Mouse (Mus musculus) MEL (cell line): ENCODE measurements at regions not wholly inside any gene's neighbourhood (a gene's known extent, or its start where the extent isn't known, plus 50 kb on each side); places are given as distances from the start of the nearest gene placed in this dataset.

Source experiments
- DNase-seq: peaks from one replicate; pipeline ENCODE4 v3.0.0; 2011; ENCODE audit warnings: low read depth, low spot score
- H3K27ac ChIP-seq: 2 replicates; pipeline ENCODE4 v1.5.1; 2012; ENCODE audit warnings: low read depth, mild to moderate bottlenecking, control low read depth, low read length, moderate library complexity; ENCODE audit not compliant: control insufficient read depth
- H3K27me3 ChIP-seq, 2 experiments: fragments of 150-350 bp in 1 of 2; sonication (generic) in 1 of 2; 2 replicates each; pipeline ENCODE4 v1.6.1; 2012; ENCODE audit warnings: low read length in 2 of 2, mild to moderate bottlenecking in 2 of 2, improper control_type of control experiment in 1 of 2, moderate library complexity in 1 of 2; ENCODE audit not compliant: insufficient read depth in 2 of 2, control insufficient read depth in 1 of 2
- H3K36me3 ChIP-seq, 2 experiments: 2 replicates each; pipeline ENCODE4 v1.6.1; 2012 to 2014; ENCODE audit warnings: low read length in 2 of 2, improper control_type of control experiment in 1 of 2, inconsistent platforms in 1 of 2, mild to moderate bottlenecking in 1 of 2; ENCODE audit not compliant: insufficient read depth in 2 of 2, control insufficient read depth in 1 of 2
- H3K4me1 ChIP-seq, 2 experiments: fragments of 150-350 bp in 1 of 2; sonication (generic) in 1 of 2; 2 replicates each; pipeline ENCODE4 v1.6.1; 2012; ENCODE audit warnings: low read length in 2 of 2, improper control_type of control experiment in 1 of 2, mild to moderate bottlenecking in 1 of 2; ENCODE audit not compliant: insufficient read depth in 2 of 2, control insufficient read depth in 1 of 2
- H3K4me3 ChIP-seq, 2 experiments: fragments of 150-350 bp in 1 of 2; sonication (generic) in 1 of 2; 2 replicates each; pipeline ENCODE4 v1.5.1; 2012; ENCODE audit warnings: low read depth in 2 of 2, low read length in 2 of 2, mild to moderate bottlenecking in 2 of 2, moderate library complexity in 2 of 2, control low read depth in 1 of 2, improper control_type of control experiment in 1 of 2; ENCODE audit not compliant: control insufficient read depth in 1 of 2, insufficient read depth in 1 of 2
- H3K79me2 ChIP-seq: 2 replicates; pipeline ENCODE4 v1.6.1; 2012; ENCODE audit warnings: mild to moderate bottlenecking, low read length, moderate library complexity; ENCODE audit not compliant: control insufficient read depth, poor library complexity, insufficient read depth
- H3K9ac ChIP-seq: 2 replicates; pipeline ENCODE4 v1.6.1; 2012; ENCODE audit warnings: low read depth, mild to moderate bottlenecking, control low read depth, low read length, moderate library complexity; ENCODE audit not compliant: control insufficient read depth, poor library complexity, severe bottlenecking
- H3K9me3 ChIP-seq: fragments of 150-350 bp; sonication (generic); replicated peaks from 2 replicates; pipeline ENCODE4 v1.6.1; 2012; ENCODE audit warnings: mild to moderate bottlenecking, low read length, improper control_type of control experiment, moderate library complexity; ENCODE audit not compliant: insufficient read depth
- CHD1 ChIP-seq: IDR thresholded peaks from 2 replicates; pipeline ENCODE4 v1.6.1; 2012; ENCODE audit warnings: low read depth, mild to moderate bottlenecking, inconsistent platforms, low read length, improper control_type of control experiment
- CHD2 ChIP-seq: IDR thresholded peaks from 2 replicates; pipeline ENCODE4 v1.6.1; 2011; ENCODE audit warnings: low read length, improper control_type of control experiment
- CTCF ChIP-seq, 3 experiments: IDR thresholded peaks in 2 of 3; conservative IDR thresholded peaks in 1 of 3; 2 replicates each; pipeline ENCODE4 v1.5.1; 2011 to 2012; ENCODE audit warnings: low read length in 3 of 3, low read depth in 2 of 3, mild to moderate bottlenecking in 2 of 3, improper control_type of control experiment in 1 of 3, inconsistent platforms in 1 of 3, mixed read lengths in 1 of 3, moderate library complexity in 1 of 3; ENCODE audit not compliant: control insufficient read depth in 1 of 3, insufficient read depth in 1 of 3, poor library complexity in 1 of 3, severe bottlenecking in 1 of 3
- ELF1 ChIP-seq: IDR thresholded peaks from 2 replicates; pipeline ENCODE4 v1.6.1; 2014; ENCODE audit warnings: low read depth, mild to moderate bottlenecking, inconsistent platforms, low read length, improper control_type of control experiment, moderate library complexity
- GATA1 ChIP-seq: IDR thresholded peaks from 2 replicates; pipeline ENCODE4 v1.6.1; 2011; ENCODE audit warnings: low read depth, low read length, improper control_type of control experiment
- JUND ChIP-seq: IDR thresholded peaks from 2 replicates; pipeline ENCODE4 v1.6.1; 2011; ENCODE audit warnings: low read depth, mild to moderate bottlenecking, improper control_type of control experiment, low read length
- KAT2A ChIP-seq: conservative IDR thresholded peaks from 2 replicates; pipeline ENCODE4 v1.6.1; 2012; ENCODE audit warnings: low read depth, low read length, improper control_type of control experiment, inconsistent platforms
- MAFK ChIP-seq: IDR thresholded peaks from 2 replicates; pipeline ENCODE4 v1.6.1; 2011; ENCODE audit warnings: low read depth, mild to moderate bottlenecking, low read length, improper control_type of control experiment, borderline replicate concordance
- MEF2A ChIP-seq: IDR thresholded peaks from 2 replicates; pipeline ENCODE4 v1.6.1; 2014; ENCODE audit warnings: low read depth, mild to moderate bottlenecking, inconsistent platforms, low read length, improper control_type of control experiment; ENCODE audit not compliant: poor library complexity, insufficient replicate concordance, severe bottlenecking; ENCODE audit errors: extremely low read depth
- MYB ChIP-seq: IDR thresholded peaks from 2 replicates; pipeline ENCODE4 v1.6.1; 2011; ENCODE audit warnings: mild to moderate bottlenecking, low read depth, low read length, improper control_type of control experiment
- MYC ChIP-seq: IDR thresholded peaks from 2 replicates; pipeline ENCODE4 v1.6.1; 2011; ENCODE audit warnings: low read depth, mild to moderate bottlenecking, low read length, improper control_type of control experiment, moderate library complexity
- RCOR1 ChIP-seq: IDR thresholded peaks from 2 replicates; pipeline ENCODE4 v1.6.1; 2012; ENCODE audit warnings: low read depth, mild to moderate bottlenecking, inconsistent platforms, low read length, improper control_type of control experiment
- SIN3A ChIP-seq: IDR thresholded peaks from 2 replicates; pipeline ENCODE4 v1.6.1; 2012; ENCODE audit warnings: low read length, improper control_type of control experiment, inconsistent platforms
- SMC3 ChIP-seq: IDR thresholded peaks from 2 replicates; pipeline ENCODE4 v1.6.1; 2011; ENCODE audit warnings: low read depth, low read length, improper control_type of control experiment
- TAL1 ChIP-seq: IDR thresholded peaks from 2 replicates; pipeline ENCODE4 v1.6.1; 2012; ENCODE audit warnings: mild to moderate bottlenecking, inconsistent platforms, low read length, moderate library complexity, mixed read lengths
- TBP ChIP-seq: IDR thresholded peaks from 2 replicates; pipeline ENCODE4 v1.8.0; 2011; ENCODE audit warnings: low read depth, low read length, improper control_type of control experiment
- USF1 ChIP-seq: IDR thresholded peaks from 2 replicates; pipeline ENCODE4 v1.6.1; 2014; ENCODE audit warnings: low read depth, mild to moderate bottlenecking, inconsistent platforms, low read length, improper control_type of control experiment, moderate library complexity
- USF2 ChIP-seq, 2 experiments: IDR thresholded peaks; 2 replicates each; pipeline ENCODE4 v1.6.1; 2011 to 2012; ENCODE audit warnings: improper control_type of control experiment in 2 of 2, low read length in 2 of 2, borderline replicate concordance in 1 of 2, inconsistent platforms in 1 of 2, low read depth in 1 of 2, mild to moderate bottlenecking in 1 of 2; ENCODE audit not compliant: insufficient read depth in 1 of 2
- ZKSCAN1 ChIP-seq: IDR thresholded peaks from 2 replicates; pipeline ENCODE4 v1.6.1; 2012; ENCODE audit warnings: low read depth, mild to moderate bottlenecking, inconsistent platforms, low read length, improper control_type of control experiment, moderate library complexity
- ZMIZ1 ChIP-seq: IDR thresholded peaks from 2 replicates; pipeline ENCODE4 v1.6.1; 2012; ENCODE audit warnings: low read depth, mild to moderate bottlenecking, inconsistent platforms, low read length, improper control_type of control experiment, moderate library complexity

DNA sequence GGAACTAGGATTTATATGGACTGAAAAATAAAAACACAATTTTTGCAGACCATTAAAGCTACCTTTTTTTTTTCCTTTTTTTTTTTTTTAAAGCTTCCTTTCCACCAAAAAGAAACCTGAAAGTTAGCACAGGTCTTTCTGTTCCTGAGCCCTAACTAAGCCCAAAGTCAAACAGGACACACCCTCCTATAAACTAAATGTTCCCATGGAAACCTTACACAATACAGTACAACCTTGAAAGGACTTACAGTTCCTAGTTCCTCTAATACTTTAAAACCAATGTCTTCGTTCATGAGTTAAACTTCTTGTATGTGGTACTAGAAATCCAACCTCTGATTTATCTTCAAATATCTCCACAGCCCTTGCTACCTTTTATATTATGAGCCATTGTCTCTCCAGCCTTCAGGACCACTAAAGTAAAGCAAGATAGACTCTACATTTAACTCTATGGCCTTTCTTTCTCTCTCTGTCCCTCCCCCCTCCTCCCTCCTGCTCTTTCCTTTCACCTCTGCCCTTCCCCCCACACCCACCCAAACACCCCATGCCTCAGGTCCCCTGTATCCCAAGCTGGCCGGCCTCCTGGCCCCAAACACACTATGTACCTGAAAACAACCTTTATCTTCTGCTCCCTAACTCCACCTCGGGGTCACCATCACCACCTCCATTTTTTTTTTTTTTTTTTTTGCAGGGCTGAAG is 103.4 kb upstream of the Jade1 start:
- Histone ChIP-seq H3K9ac (no peak overlapping the region), H3K79me2 (no peaks in the 10 kb centered on the region), H3K4me3 (no peak overlapping the region), H3K9me3 (no peaks in the 10 kb centered on the region), H3K27ac (no peak overlapping the region), H3K36me3 (no peaks in the 10 kb centered on the region), H3K4me1 (no peaks in the 10 kb centered on the region)
- peak; percentile 9 for DNase-seq
- TF ChIP-seq ELF1 (no peak), SIN3A (no peak), TAL1 (no peak), TBP (no peak), ZMIZ1 (no peak), KAT2A (no peak), USF2 (IDR thresholded peaks at IDR 0.05; ENCODE audit: borderline replicate concordance in 1 of 2, insufficient read depth in 1 of 2, low read depth in 1 of 2, low read length in 2 of 2) (no peak), USF1 (no peak)
- TF ChIP-seq, all 39 proteins: peak for 0
- H3K27me3 ChIP-seq: no peaks in the 10 kb centered on the region

DNA sequence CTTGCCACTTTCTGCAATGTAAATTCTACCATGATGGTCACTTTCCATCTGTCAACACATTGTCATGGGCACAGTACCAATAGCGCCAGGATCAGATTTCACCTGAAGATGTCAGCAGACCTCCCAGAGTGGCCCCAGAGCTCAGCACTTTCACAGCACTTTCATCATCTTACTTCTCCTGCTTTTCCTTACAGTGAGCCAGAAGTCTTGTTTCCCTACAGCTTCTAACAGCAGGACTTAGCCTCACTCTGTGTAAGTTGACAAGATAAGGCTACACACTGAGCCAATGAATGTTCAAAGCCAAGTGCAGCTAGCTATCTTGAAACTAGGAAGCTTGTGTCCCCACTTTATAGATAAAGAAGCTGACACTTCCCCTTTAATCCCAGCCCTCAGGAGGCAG is 104.8 kb upstream of the Jade1 start:
- no peaks in the 10 kb centered on the region for H3K36me3 ChIP-seq
- H3K79me2 ChIP-seq: no peaks in the 10 kb centered on the region
- 0 out of 2 replicates have a peak, but pooled peaks have one; percentile 25 for TF ChIP-seq RCOR1
- TF ChIP-seq MYC: no peak
- no peak for TF ChIP-seq JUND
- TF ChIP-seq GATA1: peak; percentile 68
- no peak for TF ChIP-seq CHD2
- TF ChIP-seq ZKSCAN1: no peak
- no peak overlapping the region for H3K9ac ChIP-seq
- no peaks in the 10 kb centered on the region for H3K4me1 ChIP-seq
- peak; percentile 54 for DNase-seq
- no peak overlapping the region for H3K27ac ChIP-seq
- no peaks in the 10 kb centered on the region for H3K27me3 ChIP-seq
- no peaks in the 10 kb centered on the region for H3K9me3 ChIP-seq
- no peak overlapping the region for H3K4me3 ChIP-seq

DNA sequence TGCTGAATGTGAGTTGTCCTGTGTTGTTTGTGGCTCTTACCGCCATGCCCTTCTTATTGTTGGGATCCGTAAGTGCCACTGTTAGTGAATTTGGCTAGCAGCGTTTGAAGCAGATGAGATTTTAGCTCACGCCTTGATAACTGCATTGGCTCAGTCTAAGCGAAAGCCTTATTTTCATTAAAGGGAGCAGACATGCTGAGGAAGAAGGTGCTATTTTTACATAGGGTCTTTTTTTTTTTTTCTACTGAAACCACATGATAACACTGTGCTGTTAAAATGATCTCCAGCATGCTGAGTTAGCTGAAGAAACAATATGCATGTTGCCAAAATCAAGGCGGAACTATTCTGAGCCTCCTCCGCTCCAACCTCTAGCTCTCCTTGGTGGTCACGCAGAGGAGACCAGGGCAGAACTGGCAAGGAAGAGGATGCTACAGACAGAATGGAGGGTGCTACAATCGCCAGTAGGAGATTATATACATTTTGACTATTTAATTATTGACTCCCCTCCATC is 111.2 kb upstream of the Jade1 start:
- Histone ChIP-seq H3K79me2 (no peaks in the 10 kb centered on the region), H3K9ac (no peak overlapping the region), H3K4me3 (no peak overlapping the region), H3K27ac (no peak overlapping the region), H3K9me3 (no peaks in the 10 kb centered on the region), H3K36me3 (no peaks in the 10 kb centered on the region), H3K4me1 (no peaks in the 10 kb centered on the region), H3K27me3 (no peaks in the 10 kb centered on the region; a peak in 1 of 4 replicates)
- TF ChIP-seq GATA1 (no peak), KAT2A (no peak), MEF2A (no peak), MYB (no peak), ZKSCAN1 (no peak), CTCF (IDR thresholded peaks at IDR 0.05 in 2 of 3, conservative IDR thresholded peaks at IDR 0.05 in 1 of 3; ENCODE audit: control insufficient read depth in 1 of 3, insufficient read depth in 1 of 3, low read depth in 2 of 3, low read length in 3 of 3, poor library complexity in 1 of 3, severe bottlenecking in 1 of 3) (no peak), MAFK (no peak), SMC3 (no peak), CHD1 (no peak)
- DNase-seq: no peak
